Mouse (Mus musculus) Patski (cell line): ENCODE measurements at regions not wholly inside any gene's neighbourhood (a gene's known extent, or its start where the extent isn't known, plus 50 kb on each side); places are given as distances from the start of the nearest gene placed in this dataset.

ENCODE experiments used
- ATAC-seq: fragments of 100-300 bp; one replicate; pipeline ENCODE4 v1.8.0; 2021
- CTCF ChIA-PET: fragments of 350-600 bp; sonication (Branson Sonifier 250); formaldehyde crosslinking; loops from one replicate; lab custom pipeline; 2022; ENCODE audit warnings: inconsistent platforms; lab: Charles Lee
- POLR2A ChIA-PET: fragments of 350-600 bp; sonication (Branson Sonifier 250); formaldehyde crosslinking; loops from one replicate; lab custom pipeline; 2022; ENCODE audit warnings: antibody characterized with exemption, inconsistent platforms; lab: Charles Lee
- DNase-seq: peaks from one replicate; pipeline ENCODE4 v3.0.0-alpha.2; 2011; ENCODE audit warnings: low read depth, low spot score
- H3K27me3 ChIP-seq: fragments of 371-371 bp; one replicate; pipeline ENCODE4 v1.5.1; 2021
- CTCF ChIP-seq: fragments of 100-300 bp; IDR thresholded peaks from one replicate; pipeline ENCODE4 v1.5.1; 2021
- in situ Hi-C: fragments of 300-500 bp; cut with MboI; formaldehyde crosslinking; loops from 3 replicates; pipeline ENCODE4 v1.11.1; 2018; ENCODE audit warnings: low pct_unique_long_range_greater_than_20kb, mixed read lengths

- in situ Hi-C loops: no loop called here
- CTCF ChIA-PET: no interaction called here
- TF ChIP-seq CTCF: no peak
- ATAC-seq: no peak
- H3K27me3 ChIP-seq: no peaks in the 10 kb centered on the region
- no peak for DNase-seq
- POLR2A ChIA-PET: no interaction called here
These were observed 113.6 kb upstream of the Jarid2 start for GRCm38 (mm10) chr13:44615696-44616095.

- POLR2A ChIA-PET: no interaction called here
- CTCF ChIA-PET: interaction anchor here (1.2 kb wide), 1 partner anchor 11 kb away, joined by 4 read pairs; no protein-coding TSS in a partner anchor
- TF ChIP-seq CTCF: no peak
- in situ Hi-C loops: no loop called here
- no peaks in the 10 kb centered on the region for H3K27me3 ChIP-seq
- no peak for ATAC-seq
- DNase-seq: no peak
These were observed 110.9 kb upstream of the Jarid2 start for GRCm38 (mm10) chr13:44618368-44618767.

DNA sequence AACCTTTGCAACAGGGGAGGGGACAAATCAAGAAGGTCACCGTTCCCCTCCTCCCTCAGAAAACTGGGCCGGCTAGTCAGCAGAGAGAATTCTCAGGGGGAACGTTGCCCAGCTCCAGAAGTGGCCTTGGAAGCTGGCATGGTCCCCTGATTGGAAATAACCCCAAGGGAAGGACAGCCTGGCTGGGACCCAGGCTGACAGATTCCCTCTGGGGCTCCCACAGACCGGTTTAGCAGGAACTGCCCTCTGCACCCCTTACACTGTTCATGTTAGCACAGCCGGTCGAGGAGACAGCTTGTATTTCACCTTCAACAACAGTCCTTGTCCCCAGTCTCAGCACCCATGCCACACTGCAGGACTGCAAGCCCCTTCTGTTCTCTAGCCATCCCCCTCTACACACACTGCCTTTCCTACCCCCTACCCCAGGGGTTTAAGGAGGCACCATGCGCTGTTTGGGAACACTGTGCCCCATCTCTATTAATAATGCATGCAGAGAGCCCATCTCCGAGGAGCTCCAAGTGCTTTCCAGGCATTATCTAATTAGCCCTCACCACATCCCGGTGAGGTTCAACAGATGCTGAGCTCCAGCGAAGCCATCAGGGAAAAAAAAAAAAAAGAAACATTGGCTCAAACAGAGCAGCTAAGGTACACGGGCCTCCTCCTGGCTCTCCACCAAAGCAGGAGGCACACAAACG lies 106.5 kb upstream of the Jarid2 start:
- in situ Hi-C loops: no loop called here
- ATAC-seq (no peak), DNase-seq (no peak)
- H3K27me3 ChIP-seq: no peaks in the 10 kb centered on the region
- no peak for TF ChIP-seq CTCF
- POLR2A ChIA-PET: no interaction called here
- CTCF ChIA-PET: no interaction called here

DNA sequence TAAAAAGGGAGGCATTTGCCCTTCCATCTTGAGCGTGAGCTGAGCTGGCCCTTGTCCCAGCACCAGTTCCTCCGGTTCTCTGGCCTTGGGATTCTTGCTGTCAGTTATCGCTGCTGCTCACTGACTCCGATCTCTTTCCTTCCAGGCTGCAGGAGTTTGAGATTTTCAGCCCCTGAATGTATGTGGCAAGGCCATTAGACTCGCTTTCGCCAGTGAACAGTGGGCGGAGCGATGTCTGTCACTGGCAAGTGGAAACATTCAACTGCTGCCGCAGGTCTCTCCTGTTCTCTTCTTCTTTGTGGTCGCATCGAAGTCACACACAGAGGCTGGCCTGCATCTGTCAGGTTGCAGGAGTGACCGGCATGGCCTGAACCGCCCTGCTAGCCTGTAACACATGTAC lies 104.6 kb upstream of the Jarid2 start:
- CTCF ChIA-PET: no interaction called here
- no peak for ATAC-seq
- in situ Hi-C loops: no loop called here
- POLR2A ChIA-PET: no interaction called here
- no peak for TF ChIP-seq CTCF
- no peaks in the 10 kb centered on the region for H3K27me3 ChIP-seq
- DNase-seq: no peak

DNA sequence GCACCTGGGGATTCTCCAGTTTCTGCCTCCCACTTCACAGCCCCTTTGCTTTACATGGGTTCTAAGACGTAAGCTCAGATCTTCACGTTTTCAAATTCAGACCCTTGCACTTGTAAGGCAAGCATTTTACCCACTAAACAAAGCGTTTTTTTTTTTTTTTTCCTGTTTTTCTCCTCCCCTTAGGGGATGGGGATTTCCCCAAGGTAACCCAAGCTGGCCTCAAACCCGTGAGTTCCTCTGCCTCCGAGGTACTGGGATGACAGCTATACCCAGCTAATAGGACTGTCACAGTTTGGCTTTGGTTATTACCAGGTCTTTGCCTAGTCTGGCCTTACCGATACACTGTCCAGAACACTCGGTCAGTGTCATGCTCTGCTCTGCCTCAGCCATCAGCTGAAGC lies 103.5 kb upstream of the Jarid2 start:
- ChIA-PET CTCF (interaction anchor here (1.0 kb wide), 1 partner anchor 22 kb away, joined by 4 read pairs; no protein-coding TSS in a partner anchor), POLR2A (interaction anchor here (0.6 kb wide), 1 partner anchor 820 kb away, joined by 3 read pairs; no protein-coding TSS in a partner anchor)
- ATAC-seq (no peak), DNase-seq (no peak)
- in situ Hi-C loops: no loop called here
- TF ChIP-seq CTCF: no peak
- H3K27me3 ChIP-seq: no peaks in the 10 kb centered on the region

DNA sequence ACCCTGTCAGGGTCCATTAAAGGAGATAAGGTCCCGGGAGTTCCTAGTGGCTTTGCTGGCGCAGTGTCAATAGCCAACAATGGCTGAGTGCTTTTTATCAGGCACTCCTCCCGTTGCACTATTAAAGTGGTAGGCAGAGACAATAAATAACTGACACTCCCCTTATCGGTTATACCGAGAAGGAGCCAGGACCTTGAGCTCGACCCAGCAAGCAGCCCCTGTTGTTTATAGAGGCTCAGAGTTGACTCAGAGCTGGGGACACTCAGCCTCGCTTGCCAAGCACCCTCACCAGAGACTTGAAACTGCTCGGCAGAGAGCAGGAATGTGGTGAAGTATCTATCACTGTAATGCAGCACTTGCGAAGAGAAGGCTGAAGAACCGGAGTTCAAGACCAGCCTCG lies 102.5 kb upstream of the Jarid2 start:
- H3K27me3 ChIP-seq: no peaks in the 10 kb centered on the region
- ChIA-PET POLR2A (no interaction called here), CTCF (no interaction called here)
- ATAC-seq: no peak
- in situ Hi-C loops: no loop called here
- TF ChIP-seq CTCF: no peak
- no peak for DNase-seq

DNA sequence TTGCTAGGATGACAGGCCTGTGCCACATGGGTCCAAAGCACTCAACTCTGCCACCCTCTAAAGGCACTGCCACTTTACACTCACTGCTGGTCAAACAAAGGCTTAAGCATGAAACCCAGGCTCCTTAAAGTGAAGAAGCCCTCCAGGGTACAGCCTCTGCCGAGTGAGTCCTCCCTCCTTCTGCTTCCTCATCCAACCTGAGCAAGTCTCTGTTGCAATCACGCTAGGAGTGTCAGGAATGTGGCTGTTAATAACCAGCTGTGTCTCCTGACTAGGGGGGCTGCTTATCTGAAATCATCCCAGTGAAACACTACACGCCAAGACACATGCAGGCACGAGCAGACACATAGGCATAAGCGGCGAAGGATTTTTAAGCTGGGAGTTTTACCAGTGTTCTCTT lies 99.2 kb upstream of the Jarid2 start:
- CTCF ChIA-PET: no interaction called here
- POLR2A ChIA-PET: no interaction called here
- ATAC-seq (no peak), DNase-seq (no peak)
- no peaks in the 10 kb centered on the region for H3K27me3 ChIP-seq
- no peak for TF ChIP-seq CTCF
- in situ Hi-C loops: no loop called here

- no peaks in the 10 kb centered on the region for H3K27me3 ChIP-seq
- CTCF ChIA-PET: no interaction called here
- POLR2A ChIA-PET: no interaction called here
- ATAC-seq (no peak), DNase-seq (no peak)
- in situ Hi-C loops: no loop called here
- no peak for TF ChIP-seq CTCF
These were observed 94.7 kb upstream of the Jarid2 start for GRCm38 (mm10) chr13:44634616-44635015.

GRCm38 (mm10) chr13:44635221-44636007 lies 93.9 kb upstream of the Jarid2 start:
- in situ Hi-C loops: no loop called here
- DNase-seq: no peak
- TF ChIP-seq CTCF: no peak
- ChIA-PET CTCF (no interaction called here), POLR2A (no interaction called here)
- no peak for ATAC-seq
- H3K27me3 ChIP-seq: no peaks in the 10 kb centered on the region

DNA sequence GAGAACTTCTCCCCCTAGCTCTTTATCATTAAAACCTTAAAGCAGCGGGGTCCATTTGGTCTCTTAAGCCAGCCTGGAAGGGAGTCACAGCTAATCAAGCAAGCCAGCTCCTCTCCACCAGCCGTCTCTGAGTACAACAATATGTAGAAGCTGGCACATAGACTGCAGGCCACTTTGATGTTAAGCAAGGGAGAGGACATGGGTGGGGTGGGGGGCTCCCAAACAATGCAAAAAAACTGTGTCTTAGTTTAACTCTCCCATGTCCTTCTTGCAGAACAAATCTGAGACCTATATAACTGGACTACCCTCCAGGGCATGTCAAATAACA lies 93.3 kb upstream of the Jarid2 start:
- no peak for ATAC-seq
- H3K27me3 ChIP-seq: no peaks in the 10 kb centered on the region
- ChIA-PET CTCF (no interaction called here), POLR2A (no interaction called here)
- no peak for DNase-seq
- in situ Hi-C loops: no loop called here
- no peak for TF ChIP-seq CTCF

- POLR2A ChIA-PET: no interaction called here
- in situ Hi-C loops: no loop called here
- ATAC-seq (no peak), DNase-seq (no peak)
- CTCF ChIA-PET: no interaction called here
- TF ChIP-seq CTCF: no peak
- no peaks in the 10 kb centered on the region for H3K27me3 ChIP-seq
These were observed 86.9 kb upstream of the Jarid2 start for GRCm38 (mm10) chr13:44642361-44642760.
